Mouse (Mus musculus): ENCODE measurements around the gene Cmya5. TPM values are rescaled to one million over a fixed set of nuclear protein-coding genes. Genes with fewer than 3 reads are reported as not detected.

The Cmya5 gene
- polyA plus RNA-seq, 1 experiment = 0.04 TPM

- no peaks in the 10 kb centered on the region for H3K4me1 ChIP-seq (ENCODE audit: control insufficient read depth, insufficient read depth, low read length)
- no peaks in the 10 kb centered on the region for H3K36me3 ChIP-seq (ENCODE audit: control insufficient read depth, insufficient read depth, low read length, poor library complexity, severe bottlenecking)
- H3K27ac ChIP-seq (ENCODE audit: insufficient read depth, low read length) = no peak overlapping the region
- TF ChIP-seq EP300 (IDR thresholded peaks at IDR 0.05; ENCODE audit: insufficient read depth, low read depth, low read length) = no peak
- no peak for TF ChIP-seq CTCF (IDR thresholded peaks at IDR 0.05; ENCODE audit: low read depth, low read length)
- no peak for TF ChIP-seq POLR2A (IDR thresholded peaks at IDR 0.05; ENCODE audit: insufficient read depth, low read length)
- no peaks in the 10 kb centered on the region for H3K9me3 ChIP-seq (replicated peaks; ENCODE audit: control insufficient read depth, insufficient read depth, low read length, poor library complexity, severe bottlenecking)
- H3K4me3 ChIP-seq (ENCODE audit: low read depth, low read length) = no peak overlapping the region
- H3K9ac ChIP-seq (ENCODE audit: low read depth, poor library complexity, severe bottlenecking) = no peak overlapping the region
- H3K27me3 ChIP-seq (ENCODE audit: control insufficient read depth, insufficient read depth, low read length, poor library complexity, severe bottlenecking) = no peaks in the 10 kb centered on the region; the same call in 1 of the 2 replicates
Measured at GRCm38 (mm10) chr13:93024837-93025236, 119.7 kb downstream of the Cmya5 start.

- Histone ChIP-seq H3K4me1 (ENCODE audit: control insufficient read depth, insufficient read depth, low read length) (no peaks in the 10 kb centered on the region), H3K27ac (ENCODE audit: insufficient read depth, low read length) (no peak overlapping the region)
Measured at GRCm38 (mm10) chr13:93022158-93022557, 122.4 kb downstream of the Cmya5 start.

DNA sequence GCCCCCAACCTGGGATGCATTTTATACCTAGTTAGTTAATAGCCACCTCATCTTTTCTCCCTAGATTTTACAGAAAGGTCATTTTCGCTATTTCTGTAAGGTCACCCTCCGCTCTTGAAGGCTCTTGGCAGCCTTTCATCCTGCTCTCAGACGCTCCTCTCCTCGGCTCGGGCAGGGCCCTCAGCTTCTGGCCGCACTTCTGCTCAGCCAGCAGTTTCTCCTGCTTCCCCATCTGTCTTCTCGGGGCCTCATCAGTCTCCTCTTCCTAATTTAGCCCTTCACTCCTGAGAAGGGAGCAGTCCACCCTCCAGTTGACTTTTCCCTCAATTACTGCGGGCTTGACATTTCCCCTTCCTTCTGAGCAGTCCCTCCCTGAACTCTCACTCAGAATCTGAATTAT, 131.6 kb downstream of the Cmya5 start:
- TF ChIP-seq POLR2A (IDR thresholded peaks at IDR 0.05; ENCODE audit: insufficient read depth, low read length) (no peak), EP300 (IDR thresholded peaks at IDR 0.05; ENCODE audit: insufficient read depth, low read depth, low read length) (no peak), CTCF (IDR thresholded peaks at IDR 0.05; ENCODE audit: low read depth, low read length) (no peak)
- no peaks in the 10 kb centered on the region for H3K36me3 ChIP-seq (ENCODE audit: control insufficient read depth, insufficient read depth, low read length, poor library complexity, severe bottlenecking)

More at GRCm38 (mm10) chr13:93022158-93022557, 122.4 kb downstream of the Cmya5 start:
- Histone ChIP-seq H3K4me3 (ENCODE audit: low read depth, low read length) (no peak overlapping the region), H3K27me3 (ENCODE audit: control insufficient read depth, insufficient read depth, low read length, poor library complexity, severe bottlenecking) (no peaks in the 10 kb centered on the region; the same call in 1 of the 2 replicates), H3K9me3 (replicated peaks; ENCODE audit: control insufficient read depth, insufficient read depth, low read length, poor library complexity, severe bottlenecking) (no peaks in the 10 kb centered on the region), H3K9ac (ENCODE audit: low read depth, poor library complexity, severe bottlenecking) (no peak overlapping the region), H3K36me3 (ENCODE audit: control insufficient read depth, insufficient read depth, low read length, poor library complexity, severe bottlenecking) (no peaks in the 10 kb centered on the region)
- TF ChIP-seq POLR2A (IDR thresholded peaks at IDR 0.05; ENCODE audit: insufficient read depth, low read length) = no peak
- no peak for TF ChIP-seq CTCF (IDR thresholded peaks at IDR 0.05; ENCODE audit: low read depth, low read length)
- no peak for TF ChIP-seq EP300 (IDR thresholded peaks at IDR 0.05; ENCODE audit: insufficient read depth, low read depth, low read length)

GRCm38 (mm10) chr13:93011315-93011714, 133.2 kb downstream of the Cmya5 start:
- H3K9ac ChIP-seq (ENCODE audit: low read depth, poor library complexity, severe bottlenecking) = no peak overlapping the region

More for the DNA sequence above, 131.6 kb downstream of the Cmya5 start:
- Histone ChIP-seq H3K4me3 (ENCODE audit: low read depth, low read length) (no peak overlapping the region), H3K9ac (ENCODE audit: low read depth, poor library complexity, severe bottlenecking) (no peak overlapping the region), H3K4me1 (ENCODE audit: control insufficient read depth, insufficient read depth, low read length) (no peaks in the 10 kb centered on the region), H3K27me3 (ENCODE audit: control insufficient read depth, insufficient read depth, low read length, poor library complexity, severe bottlenecking) (no peaks in the 10 kb centered on the region), H3K9me3 (replicated peaks; ENCODE audit: control insufficient read depth, insufficient read depth, low read length, poor library complexity, severe bottlenecking) (no peaks in the 10 kb centered on the region), H3K27ac (ENCODE audit: insufficient read depth, low read length) (no peak overlapping the region)

DNA sequence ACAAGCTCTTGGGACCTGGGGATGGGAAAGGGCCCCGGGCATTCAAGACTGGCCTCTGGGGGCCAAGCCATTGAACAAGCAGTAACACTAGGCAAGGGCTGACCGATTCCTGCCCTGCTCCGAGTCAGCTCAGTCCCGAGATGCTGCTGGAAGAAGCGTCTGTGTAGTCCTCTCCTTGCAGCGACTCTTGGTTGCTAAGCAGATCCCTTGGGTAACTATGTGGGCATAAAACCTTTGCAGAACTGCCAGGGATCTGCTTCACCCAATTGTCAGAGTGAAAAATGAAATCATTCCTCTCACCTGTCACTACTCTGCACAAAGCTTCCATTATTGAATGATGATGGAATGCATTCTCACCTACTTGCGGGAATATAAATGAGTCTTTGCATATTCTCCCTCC, 134.0 kb downstream of the Cmya5 start:
- TF ChIP-seq POLR2A (IDR thresholded peaks at IDR 0.05; ENCODE audit: insufficient read depth, low read length) (no peak), CTCF (IDR thresholded peaks at IDR 0.05; ENCODE audit: low read depth, low read length) (no peak), EP300 (IDR thresholded peaks at IDR 0.05; ENCODE audit: insufficient read depth, low read depth, low read length) (no peak)
- Histone ChIP-seq H3K27ac (ENCODE audit: insufficient read depth, low read length) (no peak overlapping the region), H3K36me3 (ENCODE audit: control insufficient read depth, insufficient read depth, low read length, poor library complexity, severe bottlenecking) (no peaks in the 10 kb centered on the region), H3K27me3 (ENCODE audit: control insufficient read depth, insufficient read depth, low read length, poor library complexity, severe bottlenecking) (no peaks in the 10 kb centered on the region), H3K4me1 (ENCODE audit: control insufficient read depth, insufficient read depth, low read length) (no peaks in the 10 kb centered on the region), H3K9me3 (replicated peaks; ENCODE audit: control insufficient read depth, insufficient read depth, low read length, poor library complexity, severe bottlenecking) (no peaks in the 10 kb centered on the region), H3K4me3 (ENCODE audit: low read depth, low read length) (no peak overlapping the region), H3K9ac (ENCODE audit: low read depth, poor library complexity, severe bottlenecking) (no peak overlapping the region)

More at GRCm38 (mm10) chr13:93011315-93011714, 133.2 kb downstream of the Cmya5 start:
- H3K4me3 ChIP-seq (ENCODE audit: low read depth, low read length) = no peak overlapping the region
- no peaks in the 10 kb centered on the region for H3K4me1 ChIP-seq (ENCODE audit: control insufficient read depth, insufficient read depth, low read length)
- H3K9me3 ChIP-seq (replicated peaks; ENCODE audit: control insufficient read depth, insufficient read depth, low read length, poor library complexity, severe bottlenecking) = no peaks in the 10 kb centered on the region
- TF ChIP-seq POLR2A (IDR thresholded peaks at IDR 0.05; ENCODE audit: insufficient read depth, low read length) = no peak
- no peaks in the 10 kb centered on the region for H3K36me3 ChIP-seq (ENCODE audit: control insufficient read depth, insufficient read depth, low read length, poor library complexity, severe bottlenecking)
- H3K27ac ChIP-seq (ENCODE audit: insufficient read depth, low read length) = no peak overlapping the region
- no peaks in the 10 kb centered on the region for H3K27me3 ChIP-seq (ENCODE audit: control insufficient read depth, insufficient read depth, low read length, poor library complexity, severe bottlenecking)

- no peaks in the 10 kb centered on the region for H3K4me1 ChIP-seq (ENCODE audit: control insufficient read depth, insufficient read depth, low read length)
- no peaks in the 10 kb centered on the region for H3K27me3 ChIP-seq (ENCODE audit: control insufficient read depth, insufficient read depth, low read length, poor library complexity, severe bottlenecking)
- H3K27ac ChIP-seq (ENCODE audit: insufficient read depth, low read length) = no peak overlapping the region
- no peak overlapping the region for H3K9ac ChIP-seq (ENCODE audit: low read depth, poor library complexity, severe bottlenecking)
- no peak for TF ChIP-seq EP300 (IDR thresholded peaks at IDR 0.05; ENCODE audit: insufficient read depth, low read depth, low read length)
- no peaks in the 10 kb centered on the region for H3K9me3 ChIP-seq (replicated peaks; ENCODE audit: control insufficient read depth, insufficient read depth, low read length, poor library complexity, severe bottlenecking)
- no peaks in the 10 kb centered on the region for H3K36me3 ChIP-seq (ENCODE audit: control insufficient read depth, insufficient read depth, low read length, poor library complexity, severe bottlenecking)
- H3K4me3 ChIP-seq (ENCODE audit: low read depth, low read length) = no peak overlapping the region
Measured at GRCm38 (mm10) chr13:93007078-93007477, 137.4 kb downstream of the Cmya5 start.

Data from ES-Bruce4 (cell line).